ENCODE assay signal across 18 mouse cellular contexts in genomic region chr17:90253451-90254131, GRCm38 (mm10).
DNase-seq lines count a peak whose midpoint lies in the region; ATAC-seq and TF ChIP-seq lines count a peak whose summit lies in the region.
"Had no signal": no experiment of that assay in that cellular context is flagged by ENCODE, and none has a peak within 500 bp of the region (broad histone marks: within the 10 kb centered on the region; RNA-seq: fewer than 3 reads in every experiment).

No protein-coding gene starts in this region.

- H3K27me3 ChIP-seq in hindbrain, embryonic 13.5 days, result no peaks in the 10 kb centered on the region
- no peaks in the 10 kb centered on the region for H3K27me3 ChIP-seq in hindbrain, postnatal 0 days (ENCODE audit: insufficient read depth, low read length)
- no peaks in the 10 kb centered on the region for H3K27me3 ChIP-seq in midbrain, embryonic 11.5 days (ENCODE audit: control insufficient read depth, insufficient read depth, low read length)
- no peaks in the 10 kb centered on the region for H3K27me3 ChIP-seq in midbrain, embryonic 15.5 days (replicated peaks)
- H3K27me3 ChIP-seq: CH12.LX had no signal

- H3K9me3 ChIP-seq in hindbrain, embryonic 13.5 days, result no peaks in the 10 kb centered on the region
- H3K9me3 ChIP-seq in hindbrain, postnatal 0 days (ENCODE audit: low read length), result no peaks in the 10 kb centered on the region
- H3K9me3 ChIP-seq in midbrain, embryonic 11.5 days (ENCODE audit: control insufficient read depth, low read length), result no peaks in the 10 kb centered on the region
- H3K9me3 ChIP-seq in midbrain, embryonic 15.5 days, result no peaks in the 10 kb centered on the region

- peak; percentile 9 for DNase-seq in embryo, embryonic 10 days (ENCODE audit: low spot score)
- no peak for DNase-seq in embryo, embryonic 10.5 days (ENCODE audit: low spot score)
- DNase-seq in hindbrain, postnatal 0 days (ENCODE audit: low spot score), result no peak
- DNase-seq in midbrain, embryonic 11.5 days (ENCODE audit: low spot score, missing footprints), result no peak
- peak; percentile 18 for DNase-seq in retina, postnatal 1 day
- DNase-seq in layer of hippocampus, adult 8-10 months (ENCODE audit: low spot score in 2 of 2), result no peak
- DNase-seq: adrenal gland, postnatal 14 days; cerebellum, adult 9-10 months; gastrocnemius, postnatal 25 days; lung, adult 18-20 months; lung, postnatal 36 days; right cerebral cortex, adult 18-20 months; spleen, adult 18-20 months; thymus, postnatal 14 days had no signal

- ATAC-seq in hindbrain, embryonic 13.5 days (ENCODE audit: low FRiP score), result no peak
- ATAC-seq in hindbrain, postnatal 0 days, result no peak
- ATAC-seq in midbrain, embryonic 11.5 days (ENCODE audit: low FRiP score), result 0 out of 2 replicates have a peak, but pooled peaks have one; percentile 45
- no peak for ATAC-seq in midbrain, embryonic 15.5 days (replicated peaks)

- no peak overlapping the region for H3K4me2 ChIP-seq in hindbrain, embryonic 13.5 days
- H3K4me2 ChIP-seq in hindbrain, postnatal 0 days (ENCODE audit: low read depth, low read length), result no peak overlapping the region
- H3K4me2 ChIP-seq in midbrain, embryonic 11.5 days, result no peak overlapping the region
- H3K4me2 ChIP-seq in midbrain, embryonic 15.5 days, result no peak overlapping the region

- peaks cover 16% of the 10 kb centered on the region for H3K4me1 ChIP-seq in hindbrain, embryonic 13.5 days (replicated peaks)
- H3K4me1 ChIP-seq in hindbrain, postnatal 0 days (ENCODE audit: insufficient read depth, low read length), result no peaks in the 10 kb centered on the region
- peaks cover 6% of the 10 kb centered on the region for H3K4me1 ChIP-seq in midbrain, embryonic 11.5 days (ENCODE audit: control insufficient read depth, insufficient read depth, low read length)
- H3K4me1 ChIP-seq in midbrain, embryonic 15.5 days, result peaks cover 7% of the 10 kb centered on the region

- no peak overlapping the region for H3K9ac ChIP-seq in hindbrain, embryonic 13.5 days
- no peak overlapping the region for H3K9ac ChIP-seq in hindbrain, postnatal 0 days (replicated peaks; ENCODE audit: low read length)
- H3K9ac ChIP-seq in midbrain, embryonic 11.5 days (ENCODE audit: low read length), result no peak overlapping the region
- no peak overlapping the region for H3K9ac ChIP-seq in midbrain, embryonic 15.5 days

- H3K36me3 ChIP-seq in hindbrain, embryonic 13.5 days, result no peaks in the 10 kb centered on the region
- no peaks in the 10 kb centered on the region for H3K36me3 ChIP-seq in hindbrain, postnatal 0 days (ENCODE audit: insufficient read depth, low read length)
- no peaks in the 10 kb centered on the region for H3K36me3 ChIP-seq in midbrain, embryonic 11.5 days (ENCODE audit: control insufficient read depth, insufficient read depth, low read length)
- H3K36me3 ChIP-seq in midbrain, embryonic 15.5 days (replicated peaks), result no peaks in the 10 kb centered on the region

- TF ChIP-seq CTCF in hindbrain, postnatal 0 days (IDR thresholded peaks at IDR 0.05; ENCODE audit: low read depth), result no peak

- WGBS in hindbrain, embryonic 13.5 days, result 59% methylated on average over 5 of the region's 5 CpGs
- 68% methylated on average over 5 of the region's 5 CpGs for WGBS in hindbrain, postnatal 0 days
- WGBS in midbrain, embryonic 11.5 days, result 40% methylated on average over 5 of the region's 5 CpGs
- WGBS in midbrain, embryonic 15.5 days, result 35% methylated on average over 5 of the region's 5 CpGs

- peak overlapping the region; percentile 6; the same call in 1 of the 2 replicates for H3K27ac ChIP-seq in hindbrain, embryonic 13.5 days
- no peak overlapping the region for H3K27ac ChIP-seq in hindbrain, postnatal 0 days
- peak overlapping the region; percentile 30 for H3K27ac ChIP-seq in midbrain, embryonic 11.5 days (ENCODE audit: low read depth, low read length)
- H3K27ac ChIP-seq in midbrain, embryonic 15.5 days, result no peak overlapping the region
- H3K27ac ChIP-seq: layer of hippocampus, adult 2 months had no signal

- H3K4me3 ChIP-seq in hindbrain, embryonic 13.5 days, result no peak overlapping the region
- no peak overlapping the region for H3K4me3 ChIP-seq in hindbrain, postnatal 0 days (ENCODE audit: low read length)
- H3K4me3 ChIP-seq in midbrain, embryonic 11.5 days (ENCODE audit: low read depth, low read length), result no peak overlapping the region
- H3K4me3 ChIP-seq in midbrain, embryonic 15.5 days, result no peak overlapping the region
- H3K4me3 ChIP-seq: layer of hippocampus, adult 2 months had no signal

Comparison
In these comparisons a context has a peak if more than half of its experiments do, and no peak if none do; other contexts are left out.
1. DNase-seq: peak in embryo, embryonic 10 days (single experiment) and retina, postnatal 1 day (single experiment); none in embryo, embryonic 10.5 days (single experiment), hindbrain, postnatal 0 days (single experiment), midbrain, embryonic 11.5 days (single experiment) and layer of hippocampus, adult 8-10 months (0 of 2).
2. H3K27ac ChIP-seq: peak in hindbrain, embryonic 13.5 days (single experiment) and midbrain, embryonic 11.5 days (single experiment); none in hindbrain, postnatal 0 days (single experiment) and midbrain, embryonic 15.5 days (single experiment).